Mouse (Mus musculus) liver, postnatal 0 days (tissue): ENCODE data around the gene Nav1. TPM values are rescaled to one million over a fixed set of nuclear protein-coding genes. Genes with fewer than 3 reads are reported as not detected.

Source experiments
- ATAC-seq: fragments of 200-750 bp; cut with Nextera tagmentation; 2 replicates; pipeline ENCODE4 v1.8.0; 2017; ENCODE audit warnings: mild to moderate bottlenecking, moderate library complexity
- DNase-seq: peaks from one replicate; pipeline ENCODE4 v3.0.0-alpha.2; 2016
- H3K27ac ChIP-seq: fragments of 300-500 bp; sonication (generic); 2 replicates; pipeline ENCODE4 v1.5.1; 2014; ENCODE audit warnings: antibody characterized with exemption, moderate library complexity, mild to moderate bottlenecking, low read depth
- H3K27me3 ChIP-seq: fragments of 300-500 bp; sonication (generic); 2 replicates; pipeline ENCODE4 v1.6.1; 2014; ENCODE audit warnings: low read length, control low read depth, mixed read lengths; ENCODE audit not compliant: insufficient read depth
- H3K36me3 ChIP-seq: fragments of 300-500 bp; sonication (generic); replicated peaks from 2 replicates; pipeline ENCODE4 v1.6.1; 2014; ENCODE audit warnings: mild to moderate bottlenecking, control low read depth, low read length, moderate library complexity, mixed read lengths; ENCODE audit not compliant: insufficient read depth
- H3K4me1 ChIP-seq: fragments of 300-500 bp; sonication (generic); 2 replicates; pipeline ENCODE4 v1.6.1; 2014; ENCODE audit warnings: antibody characterized with exemption, mild to moderate bottlenecking, control low read depth; ENCODE audit not compliant: insufficient read depth
- H3K4me2 ChIP-seq: fragments of 300-500 bp; sonication (generic); 2 replicates; pipeline ENCODE4 v1.6.1; 2014; ENCODE audit warnings: low read depth, mild to moderate bottlenecking, low read length, moderate library complexity, mixed read lengths
- H3K4me3 ChIP-seq: fragments of 300-500 bp; sonication (generic); 2 replicates; pipeline ENCODE4 v1.5.1; 2014; ENCODE audit warnings: low read depth, low read length
- H3K9ac ChIP-seq: fragments of 300-500 bp; sonication (generic); replicated peaks from 2 replicates; pipeline ENCODE4 v1.6.1; 2014; ENCODE audit warnings: mild to moderate bottlenecking, moderate library complexity
- H3K9me3 ChIP-seq: fragments of 300-500 bp; sonication (generic); 2 replicates; pipeline ENCODE4 v1.6.1; 2016; ENCODE audit warnings: mild to moderate bottlenecking, control low read depth, low read length, mixed read lengths
- CTCF ChIP-seq: sonication (generic); IDR thresholded peaks from 2 replicates; pipeline ENCODE4 v1.5.1; 2016; ENCODE audit warnings: antibody characterized with exemption, low read depth
- EP300 ChIP-seq: IDR thresholded peaks from 2 replicates; pipeline ENCODE4 v1.6.1; 2016; ENCODE audit warnings: antibody characterized with exemption, low read depth, mild to moderate bottlenecking
- WGBS: fragments of 180-500 bp; shearing (Covaris S2); extraction: QIAGEN DNeasy Blood & Tissue Kit; methylation state at CpG from one replicate; pipeline ENCODE4 v1.1.7; 2014; ENCODE audit not compliant: insufficient replicate concordance; 5-methylcytosine and 5-hydroxymethylcytosine counted together
- polyA plus RNA-seq: library from polyadenylated mRNA; unstranded; fragments of >200 nt; fragmentation: Nextera tagmentation; extraction: Ambion mirVana; gene quantifications from 2 replicates; pipeline ENCODE4 v1.2.1, GENCODE M21; 2015

The Nav1 gene
- polyA plus RNA-seq, 1 experiment from 2014 or later = 0.94 TPM

DNA sequence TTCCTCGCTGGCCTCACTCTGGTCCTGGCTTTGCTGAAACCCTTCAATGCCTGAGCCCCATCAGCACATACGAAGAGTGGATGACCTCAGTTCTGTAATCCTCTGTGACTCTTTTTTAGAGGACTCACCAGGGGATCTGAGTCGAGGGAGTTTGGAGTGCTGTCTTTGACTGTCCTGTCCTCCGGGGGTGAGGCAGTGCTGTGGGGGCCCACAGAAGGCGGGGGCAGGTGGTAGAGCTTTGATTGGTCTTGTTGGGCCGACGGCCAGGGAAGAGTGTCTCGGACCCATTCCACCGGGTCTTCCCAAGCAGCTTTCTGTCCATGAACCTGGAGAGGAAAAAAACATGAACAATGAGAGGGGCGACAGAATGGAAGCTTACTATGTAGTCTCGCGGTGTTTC is 163.6 kb downstream of the Nav1 start:
- WGBS = 85% methylated on average over 12 of the region's 12 CpGs
- no peak overlapping the region for H3K4me3 ChIP-seq
- no peaks in the 10 kb centered on the region for H3K4me1 ChIP-seq
- no peaks in the 10 kb centered on the region for H3K36me3 ChIP-seq
- DNase-seq (no peak), ATAC-seq (no peak)
- no peak overlapping the region for H3K27ac ChIP-seq
- no peaks in the 10 kb centered on the region for H3K27me3 ChIP-seq
- TF ChIP-seq EP300 (no peak), CTCF (no peak)
- H3K9me3 ChIP-seq = no peaks in the 10 kb centered on the region
- no peak overlapping the region for H3K4me2 ChIP-seq
- no peak overlapping the region for H3K9ac ChIP-seq

DNA sequence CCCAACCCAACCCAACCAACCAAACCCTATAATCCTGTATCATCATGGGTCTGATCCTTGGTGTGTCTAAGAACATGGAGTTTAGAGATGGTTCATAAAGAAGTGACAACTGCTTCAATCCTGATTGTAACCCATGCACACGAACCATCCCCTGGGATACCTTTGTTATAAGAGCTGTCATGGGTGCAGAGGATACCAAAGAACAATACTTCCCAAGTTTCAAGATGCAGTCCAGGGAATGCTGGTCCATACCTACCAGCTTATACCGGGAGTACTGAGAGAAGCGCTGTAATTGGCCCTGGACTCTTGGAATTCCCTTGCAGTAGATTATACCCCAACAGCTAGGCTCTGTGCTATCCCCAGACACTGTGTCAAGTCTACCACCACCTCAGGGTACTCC is 165.2 kb downstream of the Nav1 start:
- H3K4me1 ChIP-seq = no peaks in the 10 kb centered on the region
- 93% methylated on average over 3 of the region's 3 CpGs for WGBS
- DNase-seq = no peak
- no peak overlapping the region for H3K9ac ChIP-seq
- H3K36me3 ChIP-seq = no peaks in the 10 kb centered on the region
- H3K4me2 ChIP-seq = no peak overlapping the region
- H3K9me3 ChIP-seq = no peaks in the 10 kb centered on the region
- TF ChIP-seq CTCF = no peak
- no peak for TF ChIP-seq EP300
- no peak for ATAC-seq
- no peak overlapping the region for H3K4me3 ChIP-seq
- no peaks in the 10 kb centered on the region for H3K27me3 ChIP-seq
- no peak overlapping the region for H3K27ac ChIP-seq

DNA sequence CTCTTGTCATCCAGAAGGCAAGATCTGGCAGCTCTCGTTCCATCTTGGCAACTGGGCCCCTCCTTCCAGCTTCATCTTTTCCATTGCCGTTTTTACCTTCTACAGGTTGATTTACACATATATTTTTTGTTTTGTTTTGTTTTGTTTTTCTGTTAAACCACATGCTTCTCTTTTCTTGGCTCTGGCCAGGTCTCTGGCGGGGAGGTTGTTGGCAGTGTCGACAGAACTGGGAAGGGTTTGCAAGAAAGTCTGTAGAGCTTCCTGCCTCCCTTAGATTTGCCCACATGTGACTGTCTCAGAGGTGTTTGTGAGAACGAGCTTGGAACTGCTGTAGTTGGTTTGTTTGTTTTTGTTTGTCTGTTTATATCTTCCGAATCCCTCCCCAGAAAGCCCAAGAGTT is 166.1 kb downstream of the Nav1 start:
- Histone ChIP-seq H3K27me3 (no peaks in the 10 kb centered on the region), H3K36me3 (no peaks in the 10 kb centered on the region), H3K9ac (no peak overlapping the region), H3K4me3 (no peak overlapping the region), H3K9me3 (no peaks in the 10 kb centered on the region), H3K4me1 (no peaks in the 10 kb centered on the region), H3K27ac (no peak overlapping the region), H3K4me2 (no peak overlapping the region)
- WGBS = 75% methylated on average over 6 of the region's 6 CpGs
- no peak for ATAC-seq
- no peak for DNase-seq
- TF ChIP-seq EP300 = no peak
- no peak for TF ChIP-seq CTCF

DNA sequence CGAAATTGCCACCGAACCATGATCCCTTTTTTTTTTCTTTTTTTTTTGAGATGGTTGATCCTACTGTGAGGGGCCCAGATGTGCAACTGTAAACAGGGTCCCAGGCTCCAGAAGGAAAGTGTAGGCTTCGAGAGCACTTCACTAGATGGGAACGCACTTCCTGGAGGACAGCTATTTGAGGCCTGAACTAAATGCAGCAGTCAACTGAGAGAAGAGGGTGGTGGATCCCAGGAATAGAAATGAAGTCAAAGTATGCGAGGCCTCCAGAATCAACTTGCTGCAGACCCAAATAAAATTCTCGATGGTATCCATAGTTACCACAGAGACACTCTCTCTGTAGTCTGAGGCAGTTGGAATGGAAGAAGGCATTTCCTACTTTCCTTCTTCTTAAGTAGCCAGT is 168.3 kb downstream of the Nav1 start:
- 82% methylated on average over 6 of the region's 6 CpGs for WGBS
- no peak overlapping the region for H3K27ac ChIP-seq
- H3K4me3 ChIP-seq = no peak overlapping the region
- no peaks in the 10 kb centered on the region for H3K27me3 ChIP-seq
- no peak overlapping the region for H3K4me2 ChIP-seq
- H3K36me3 ChIP-seq = no peaks in the 10 kb centered on the region
- H3K9ac ChIP-seq = no peak overlapping the region
- no peaks in the 10 kb centered on the region for H3K4me1 ChIP-seq
- DNase-seq = no peak
- H3K9me3 ChIP-seq = no peaks in the 10 kb centered on the region
- no peak for TF ChIP-seq CTCF
- no peak for ATAC-seq

DNA sequence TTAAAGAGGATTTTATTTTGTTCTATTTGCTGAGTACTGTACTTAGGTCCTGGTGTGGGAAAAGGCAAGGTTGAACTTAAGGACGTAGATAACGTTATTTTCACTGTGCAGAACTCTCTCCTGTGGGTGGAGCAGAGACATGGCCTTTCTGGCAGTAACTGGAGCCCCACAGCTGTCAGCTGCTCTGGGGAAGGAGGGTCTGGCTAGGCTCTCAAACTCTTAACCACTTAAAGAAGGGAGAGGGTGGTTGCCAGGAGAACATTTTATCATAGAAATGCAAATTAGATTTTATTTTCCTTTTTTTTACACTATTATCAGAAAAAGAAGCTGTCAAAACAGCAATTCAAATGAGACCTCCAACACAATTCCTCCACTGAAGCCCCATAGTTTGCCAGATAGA is 171.3 kb downstream of the Nav1 start:
- DNase-seq = no peak
- no peaks in the 10 kb centered on the region for H3K36me3 ChIP-seq
- 11% methylated on average over 2 of the region's 2 CpGs for WGBS
- H3K9me3 ChIP-seq = no peaks in the 10 kb centered on the region
- no peak overlapping the region for H3K27ac ChIP-seq
- ATAC-seq = no peak
- no peak overlapping the region for H3K4me2 ChIP-seq
- H3K27me3 ChIP-seq = no peaks in the 10 kb centered on the region
- H3K4me1 ChIP-seq = peaks cover 2% of the 10 kb centered on the region; the same call in 1 of the 2 replicates
- no peak overlapping the region for H3K4me3 ChIP-seq
- H3K9ac ChIP-seq = no peak overlapping the region
- no peak for TF ChIP-seq EP300
- TF ChIP-seq CTCF = no peak

DNA sequence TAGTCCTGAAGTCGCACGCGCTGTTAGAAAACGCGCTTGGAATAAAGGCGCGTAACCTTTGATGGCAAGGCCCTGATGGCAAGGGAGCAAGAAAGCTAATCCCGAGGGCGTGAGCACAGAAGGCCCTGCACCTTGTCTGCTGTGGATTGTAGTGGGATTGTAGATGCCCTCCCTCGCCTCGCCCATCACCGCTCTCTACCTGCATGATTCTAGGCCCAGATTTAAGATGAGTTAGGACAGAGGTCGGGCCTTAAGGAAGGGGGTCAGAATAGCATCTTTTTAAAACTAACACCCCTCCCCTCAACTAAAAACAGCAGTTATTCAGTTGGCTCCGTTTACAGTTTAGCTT is 176.5 kb downstream of the Nav1 start:
- no peaks in the 10 kb centered on the region for H3K9me3 ChIP-seq
- peak; percentile 62 for ATAC-seq
- no peaks in the 10 kb centered on the region for H3K27me3 ChIP-seq
- no peak overlapping the region for H3K27ac ChIP-seq
- no peak for DNase-seq
- H3K4me3 ChIP-seq = peak overlapping the region; percentile 97
- TF ChIP-seq EP300 (no peak), CTCF (no peak)
- H3K4me2 ChIP-seq = peak overlapping the region; percentile 86
- WGBS = 3% methylated on average over 14 of the region's 14 CpGs
- H3K4me1 ChIP-seq = peaks cover 25% of the 10 kb centered on the region
- H3K9ac ChIP-seq = peak overlapping the region; percentile 89
- H3K36me3 ChIP-seq = no peaks in the 10 kb centered on the region; the same call in none of the 2 replicates

DNA sequence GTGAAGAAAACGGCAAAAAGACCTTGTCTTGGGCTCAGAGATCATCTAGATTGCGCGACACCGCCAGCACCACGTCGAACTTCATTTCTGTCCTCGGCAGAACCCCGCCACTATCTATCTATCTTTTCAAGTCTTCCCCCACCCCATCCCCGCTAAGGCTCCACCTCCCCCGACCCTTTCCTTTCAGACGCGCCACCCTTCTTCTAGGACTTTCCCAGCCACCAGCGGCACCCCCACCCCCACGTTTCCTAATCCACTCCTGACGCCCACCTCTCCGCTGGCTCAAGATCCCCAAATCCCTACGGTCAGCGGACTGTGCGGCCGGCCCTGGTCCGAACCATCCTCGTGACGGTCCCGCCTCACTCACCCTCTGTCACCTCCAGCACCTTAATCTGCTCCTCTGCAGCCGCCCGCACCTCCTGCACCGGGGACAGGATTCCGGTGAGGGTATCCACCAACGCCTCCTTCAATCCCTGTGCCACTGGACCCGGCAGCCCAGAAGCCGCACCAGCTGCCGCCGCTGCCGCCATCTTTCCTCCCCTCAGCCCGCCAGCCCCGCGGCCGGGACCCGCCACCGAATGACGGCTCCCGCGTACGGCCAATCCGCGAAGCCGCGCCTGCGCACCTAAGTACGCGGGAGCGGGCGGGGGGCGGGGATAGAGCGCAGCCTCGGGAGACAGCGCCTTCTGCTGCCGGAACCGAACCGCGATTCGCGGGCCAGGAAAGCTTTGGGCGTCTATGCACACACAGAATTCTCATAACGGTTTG is 177.0 kb downstream of the Nav1 start, which contains the start of gene Ipo9:
Gene Ipo9 (minus strand): TSS at position 599 of the 768 bp plus-strand sequence.
- TF ChIP-seq EP300 (no peak), CTCF (peak; percentile 76)

More for the DNA sequence above, 177.0 kb downstream of the Nav1 start, which contains the start of gene Ipo9:
- DNase-seq (peak; percentile 93), ATAC-seq (peak; percentile 99)
- H3K27ac ChIP-seq = peak within 1 kb of the TSS; percentile 58
- H3K27me3 ChIP-seq = no peaks in the 10 kb centered on the region
- H3K9ac ChIP-seq = peak within 1 kb of the TSS; percentile 89
- H3K4me1 ChIP-seq = peaks cover 25% of the 10 kb centered on the region
- H3K36me3 ChIP-seq = no peaks in the 10 kb centered on the region; the same call in none of the 2 replicates
- H3K4me2 ChIP-seq = peak within 1 kb of the TSS; percentile 86
- under 1% methylated on average over 65 of the region's 65 CpGs for WGBS
- H3K4me3 ChIP-seq = peak within 1 kb of the TSS; percentile 97
- H3K9me3 ChIP-seq = no peaks in the 10 kb centered on the region
